Mouse (Mus musculus) forebrain, embryonic 11.5 days (tissue): ENCODE data around the gene Prrg4. TPM values are rescaled to one million over a fixed set of nuclear protein-coding genes. Genes with fewer than 3 reads are reported as not detected.
"Not testable (repeated sequence)": the region's sequence is repeated elsewhere in the genome, so short reads cannot be mapped to it uniquely, and the experiment has no call there.

Experiments
- ATAC-seq: fragments of 200-750 bp; cut with Nextera tagmentation; replicated peaks from 2 replicates; pipeline ENCODE4 v1.8.0; 2017; ENCODE audit warnings: moderate TSS enrichment; ENCODE audit not compliant: low FRiP score
- DNase-seq: peaks from one replicate; pipeline ENCODE4 v3.0.0-alpha.2; 2017; ENCODE audit warnings: low spot score
- H3K27ac ChIP-seq: fragments of 300-500 bp; sonication (generic); 2 replicates; pipeline ENCODE4 v1.5.1; 2014; ENCODE audit warnings: low read depth, low read length
- H3K27me3 ChIP-seq: fragments of 300-500 bp; sonication (generic); 2 replicates; pipeline ENCODE4 v1.6.1; 2014; ENCODE audit warnings: mild to moderate bottlenecking, low read length, mixed read lengths; ENCODE audit not compliant: control insufficient read depth, insufficient read depth
- H3K36me3 ChIP-seq: fragments of 300-500 bp; sonication (generic); 2 replicates; pipeline ENCODE4 v1.6.1; 2014; ENCODE audit warnings: mild to moderate bottlenecking, low read length, moderate library complexity, mixed read lengths; ENCODE audit not compliant: control insufficient read depth, insufficient read depth
- H3K4me1 ChIP-seq: fragments of 300-500 bp; sonication (generic); replicated peaks from 2 replicates; pipeline ENCODE4 v1.6.1; 2014; ENCODE audit warnings: low read length, mixed read lengths; ENCODE audit not compliant: control insufficient read depth, insufficient read depth
- H3K4me2 ChIP-seq: fragments of 300-500 bp; sonication (generic); 2 replicates; pipeline ENCODE4 v1.6.1; 2014; ENCODE audit warnings: low read depth, mild to moderate bottlenecking, low read length, moderate library complexity, mixed read lengths; ENCODE audit not compliant: severe bottlenecking
- H3K4me3 ChIP-seq: fragments of 300-500 bp; sonication (generic); 2 replicates; pipeline ENCODE4 v1.5.1; 2014; ENCODE audit warnings: low read depth, low read length
- H3K9ac ChIP-seq: fragments of 300-500 bp; sonication (generic); 2 replicates; pipeline ENCODE4 v1.6.1; 2014; ENCODE audit warnings: low read length
- H3K9me3 ChIP-seq: fragments of 300-500 bp; sonication (generic); 2 replicates; pipeline ENCODE4 v1.6.1; 2016; ENCODE audit warnings: low read length, mixed read lengths; ENCODE audit not compliant: control insufficient read depth
- WGBS: fragments of 180-500 bp; shearing (Covaris S2); extraction: QIAGEN DNeasy Blood & Tissue Kit; methylation state at CpG from one replicate; pipeline ENCODE4 v1.1.7; 2014; 5-methylcytosine and 5-hydroxymethylcytosine counted together
- polyA plus RNA-seq: library from polyadenylated mRNA; unstranded; fragments of >200 nt; fragmentation: Nextera tagmentation; extraction: Ambion mirVana; gene quantifications from 2 replicates; pipeline ENCODE4 v1.2.1, GENCODE M21; 2014

The Prrg4 gene
- polyA plus RNA-seq, 1 experiment from 2014 or later, result 1.1 TPM

GRCm38 (mm10) chr2:104860426-104860825 lies 10.8 kb upstream of the Prrg4 start:
- H3K9ac ChIP-seq, result no peak overlapping the region
- no peak overlapping the region for H3K27ac ChIP-seq
- no peak for DNase-seq
- H3K9me3 ChIP-seq, result no peaks in the 10 kb centered on the region
- WGBS, result 89% methylated on average over 10 of the region's 10 CpGs
- no peak overlapping the region for H3K4me3 ChIP-seq
- H3K4me2 ChIP-seq, result no peak overlapping the region
- H3K4me1 ChIP-seq, result no peaks in the 10 kb centered on the region
- no peaks in the 10 kb centered on the region for H3K36me3 ChIP-seq
- ATAC-seq, result no peak
- H3K27me3 ChIP-seq, result no peaks in the 10 kb centered on the region

- Histone ChIP-seq H3K9ac (no peak overlapping the region), H3K4me2 (no peak overlapping the region), H3K27me3 (no peaks in the 10 kb centered on the region), H3K9me3 (no peaks in the 10 kb centered on the region), H3K36me3 (no peaks in the 10 kb centered on the region), H3K4me3 (no peak overlapping the region), H3K27ac (no peak overlapping the region), H3K4me1 (no peaks in the 10 kb centered on the region)
- no peak for ATAC-seq
- 90% methylated on average over 5 of the region's 5 CpGs for WGBS
- DNase-seq, result no peak
Observed at GRCm38 (mm10) chr2:104859060-104859459, 9.4 kb upstream of the Prrg4 start.

GRCm38 (mm10) chr2:104858083-104858482 lies 8.4 kb upstream of the Prrg4 start:
- not testable (repeated sequence) for H3K9me3 ChIP-seq, H3K27ac ChIP-seq, H3K9ac ChIP-seq, H3K4me3 ChIP-seq, H3K27me3 ChIP-seq, H3K36me3 ChIP-seq, H3K4me1 ChIP-seq, DNase-seq, ATAC-seq, H3K4me2 ChIP-seq
- 94% methylated on average over 3 of the region's 3 CpGs for WGBS

- ATAC-seq (no peak), DNase-seq (no peak)
- no peaks in the 10 kb centered on the region for H3K4me1 ChIP-seq
- no peaks in the 10 kb centered on the region for H3K27me3 ChIP-seq
- H3K4me3 ChIP-seq, result no peak overlapping the region
- no peaks in the 10 kb centered on the region for H3K36me3 ChIP-seq
- no peak overlapping the region for H3K27ac ChIP-seq
- 50% methylated on average over 1 of the region's 1 CpGs for WGBS
- H3K9ac ChIP-seq, result no peak overlapping the region
- no peak overlapping the region for H3K4me2 ChIP-seq
- no peaks in the 10 kb centered on the region for H3K9me3 ChIP-seq
Observed at GRCm38 (mm10) chr2:104856218-104856617, 6.5 kb upstream of the Prrg4 start.

GRCm38 (mm10) chr2:104855732-104856131 lies 6.1 kb upstream of the Prrg4 start:
- Histone ChIP-seq H3K27me3 (peaks cover 2% of the 10 kb centered on the region; the same call in 1 of the 2 replicates), H3K4me2 (no peak overlapping the region), H3K4me3 (no peak overlapping the region), H3K4me1 (no peaks in the 10 kb centered on the region), H3K9ac (no peak overlapping the region), H3K9me3 (no peaks in the 10 kb centered on the region), H3K36me3 (no peaks in the 10 kb centered on the region), H3K27ac (no peak overlapping the region)
- DNase-seq (no peak), ATAC-seq (no peak)
- 21% methylated on average over 3 of the region's 3 CpGs for WGBS

- no peak overlapping the region for H3K4me2 ChIP-seq
- DNase-seq (no peak), ATAC-seq (no peak)
- no peaks in the 10 kb centered on the region for H3K4me1 ChIP-seq
- no peak overlapping the region for H3K4me3 ChIP-seq
- H3K36me3 ChIP-seq, result no peaks in the 10 kb centered on the region
- H3K9ac ChIP-seq, result no peak overlapping the region
- 68% methylated on average over 1 of the region's 1 CpGs for WGBS
- H3K9me3 ChIP-seq, result no peaks in the 10 kb centered on the region
- H3K27ac ChIP-seq, result no peak overlapping the region
- H3K27me3 ChIP-seq, result peaks cover 2% of the 10 kb centered on the region; the same call in 1 of the 2 replicates
Observed at GRCm38 (mm10) chr2:104854836-104855235, 5.2 kb upstream of the Prrg4 start.

- H3K4me2 ChIP-seq, result no peak overlapping the region
- peaks cover 10% of the 10 kb centered on the region for H3K27me3 ChIP-seq
- WGBS, result 88% methylated on average over 7 of the region's 7 CpGs
- DNase-seq, result no peak
- H3K9ac ChIP-seq, result no peak overlapping the region
- no peak overlapping the region for H3K27ac ChIP-seq
- ATAC-seq, result no peak
- 0 out of 2 replicates have a peak, but pooled peaks cover 3% of the 10 kb centered on the region for H3K4me1 ChIP-seq
- no peak overlapping the region for H3K4me3 ChIP-seq
- H3K36me3 ChIP-seq, result no peaks in the 10 kb centered on the region
- no peaks in the 10 kb centered on the region for H3K9me3 ChIP-seq
Observed at GRCm38 (mm10) chr2:104852546-104852945, 2.9 kb upstream of the Prrg4 start.

- Histone ChIP-seq H3K9ac (no peak overlapping the region), H3K36me3 (no peaks in the 10 kb centered on the region)
Observed at GRCm38 (mm10) chr2:104851686-104852085, 2.0 kb upstream of the Prrg4 start.

GRCm38 (mm10) chr2:104849991-104850359 lies 299 bp upstream of the Prrg4 start:
- Histone ChIP-seq H3K27me3 (peaks cover 10% of the 10 kb centered on the region), H3K9me3 (no peaks in the 10 kb centered on the region), H3K4me2 (peak overlapping the region; percentile 98), H3K9ac (no peak overlapping the region), H3K4me1 (0 out of 2 replicates have a peak, but pooled peaks cover 3% of the 10 kb centered on the region), H3K27ac (no peak overlapping the region), H3K4me3 (peak overlapping the region; percentile 50), H3K36me3 (no peaks in the 10 kb centered on the region)
- WGBS, result 78% methylated on average over 3 of the region's 3 CpGs
- no peak for DNase-seq
- ATAC-seq, result no peak

More at GRCm38 (mm10) chr2:104851686-104852085, 2.0 kb upstream of the Prrg4 start:
- Histone ChIP-seq H3K27ac (no peak overlapping the region), H3K4me1 (0 out of 2 replicates have a peak, but pooled peaks cover 3% of the 10 kb centered on the region), H3K4me3 (no peak overlapping the region), H3K27me3 (peaks cover 10% of the 10 kb centered on the region), H3K4me2 (no peak overlapping the region), H3K9me3 (no peaks in the 10 kb centered on the region)
- no peak for ATAC-seq
- WGBS, result 26% methylated on average over 5 of the region's 5 CpGs
- no peak for DNase-seq
